Comparison of ENCODE assay signal across 8 mouse cellular contexts in genomic region chr17:4994504-4994812, GRCm38 (mm10). TPM values are rescaled to one million over a fixed set of nuclear protein-coding genes. Genes with fewer than 3 reads are reported as not detected.
A peak's percentile ranks its signal among the peaks of the same experiment; 100 is the strongest.
DNase-seq lines count a peak whose midpoint lies in the region; ATAC-seq and TF ChIP-seq lines count a peak whose summit lies in the region.

No protein-coding gene starts in this region.

- 9% methylated on average over 30 of the region's 55 CpGs for WGBS in heart, embryonic 12.5 days
- under 1% methylated on average over 48 of the region's 55 CpGs for WGBS in forebrain, embryonic 13.5 days
- WGBS in liver, embryonic 13.5 days (ENCODE audit: insufficient replicate concordance): 1% methylated on average over 48 of the region's 55 CpGs

- peak overlapping the region; percentile 98 for H3K27ac ChIP-seq in heart, embryonic 12.5 days (ENCODE audit: poor library complexity, severe bottlenecking)
- peak overlapping the region; percentile 100 for H3K27ac ChIP-seq in forebrain, embryonic 13.5 days
- peak overlapping the region; percentile 96 for H3K27ac ChIP-seq in liver, embryonic 13.5 days

- H3K4me1 ChIP-seq in heart, embryonic 12.5 days (replicated peaks): peaks cover 4% of the 10 kb centered on the region; the same call in 1 of the 2 replicates
- peaks cover 26% of the 10 kb centered on the region for H3K4me1 ChIP-seq in E14TG2a.4 (replicated peaks; ENCODE audit: low read depth, low read length)
- peaks cover 41% of the 10 kb centered on the region for H3K4me1 ChIP-seq in forebrain, embryonic 13.5 days
- peaks cover 28% of the 10 kb centered on the region for H3K4me1 ChIP-seq in liver, embryonic 13.5 days (replicated peaks)

- no peak for TF ChIP-seq CTCF in E14TG2a.4 (conservative IDR thresholded peaks at IDR 0.05; ENCODE audit: low read length)

- H3K9me3 ChIP-seq in heart, embryonic 12.5 days (replicated peaks): no peaks in the 10 kb centered on the region
- H3K9me3 ChIP-seq in E14TG2a.4 (ENCODE audit: low read length): no peaks in the 10 kb centered on the region
- H3K9me3 ChIP-seq in forebrain, embryonic 13.5 days (replicated peaks): no peaks in the 10 kb centered on the region
- H3K9me3 ChIP-seq in liver, embryonic 13.5 days (replicated peaks): no peaks in the 10 kb centered on the region

- H3K27me3 ChIP-seq in heart, embryonic 12.5 days (replicated peaks): no peaks in the 10 kb centered on the region
- peaks cover 2% of the 10 kb centered on the region; the same call in 1 of the 2 replicates for H3K27me3 ChIP-seq in E14TG2a.4 (ENCODE audit: insufficient read depth, low read length)
- 0 out of 2 replicates have a peak, but pooled peaks cover 4% of the 10 kb centered on the region for H3K27me3 ChIP-seq in forebrain, embryonic 13.5 days
- H3K27me3 ChIP-seq in liver, embryonic 13.5 days: no peaks in the 10 kb centered on the region

- intact Hi-C loops in heart, postnatal 10 days (cut with DNase I): loop anchor here (1.0 to 5.0 kb wide), 2 partner anchors 86 to 212 kb away; no protein-coding TSS in a partner anchor

- DNase-seq in heart, postnatal 10 days: no peak
- no peak for DNase-seq in liver, embryonic 13.5 days
- DNase-seq in embryo, embryonic 11 days: no peak
- no peak for DNase-seq in cerebellum, adult 11-12 months
- no peak for DNase-seq in thymus, postnatal 0 days (ENCODE audit: low spot score)

- peak overlapping the region; percentile 100 for H3K9ac ChIP-seq in heart, embryonic 12.5 days
- H3K9ac ChIP-seq in forebrain, embryonic 13.5 days: peak overlapping the region; percentile 100
- H3K9ac ChIP-seq in liver, embryonic 13.5 days: peak overlapping the region; percentile 98

- peak overlapping the region; percentile 86 for H3K4me2 ChIP-seq in heart, embryonic 12.5 days
- H3K4me2 ChIP-seq in forebrain, embryonic 13.5 days: peak overlapping the region; percentile 79
- H3K4me2 ChIP-seq in liver, embryonic 13.5 days: peak overlapping the region; percentile 86

- ATAC-seq in heart, embryonic 12.5 days (ENCODE audit: insufficient number of reproducible peaks, low FRiP score): peak; percentile 73
- no peak; the same call in 1 of the 2 replicates for ATAC-seq in forebrain, embryonic 13.5 days
- peak; percentile 32 for ATAC-seq in liver, embryonic 13.5 days (ENCODE audit: low read depth)

- H3K4me3 ChIP-seq in heart, embryonic 12.5 days: peak overlapping the region; percentile 98
- peak overlapping the region; percentile 85 for H3K4me3 ChIP-seq in E14TG2a.4 (replicated peaks; ENCODE audit: low read length)
- H3K4me3 ChIP-seq in forebrain, embryonic 13.5 days: peak overlapping the region; percentile 80
- peak overlapping the region; percentile 95 for H3K4me3 ChIP-seq in liver, embryonic 13.5 days (replicated peaks)

- H3K36me3 ChIP-seq in heart, embryonic 12.5 days: no peaks in the 10 kb centered on the region
- H3K36me3 ChIP-seq in E14TG2a.4 (ENCODE audit: insufficient read depth, low read length): no peaks in the 10 kb centered on the region
- H3K36me3 ChIP-seq in forebrain, embryonic 13.5 days (ENCODE audit: poor library complexity, severe bottlenecking): no peaks in the 10 kb centered on the region
- H3K36me3 ChIP-seq in liver, embryonic 13.5 days: no peaks in the 10 kb centered on the region

RNA-seq across cellular contexts. Expression of gene Arid1b, which starts 0.3 kb away (rescaled TPM):
- 8.1 and 8.7 TPM in 2 replicates for polyA plus RNA-seq in heart, embryonic 12.5 days (2016; fragmentation: Nextera tagmentation; extraction: Ambion mirVana)
- total RNA-seq in heart, postnatal 10 days (2021): 10 to 100 TPM; 38.9 to 41.4 TPM
- polyA plus RNA-seq in forebrain, embryonic 13.5 days (2015; fragmentation: Nextera tagmentation; extraction: Ambion mirVana): 11.7 and 12.9 TPM in 2 replicates
- polyA plus RNA-seq in liver, embryonic 13.5 days (2015; fragmentation: Nextera tagmentation; extraction: Ambion mirVana): 2.0 and 2.5 TPM in 2 replicates
- polyA plus RNA-seq in thymus, postnatal 0 days (2015; fragmentation: Nextera tagmentation; extraction: Ambion mirVana): 10.9 and 12.6 TPM in 2 replicates
